Comparison of ENCODE assay signal across 8 mouse cellular contexts in the genomic region with DNA sequence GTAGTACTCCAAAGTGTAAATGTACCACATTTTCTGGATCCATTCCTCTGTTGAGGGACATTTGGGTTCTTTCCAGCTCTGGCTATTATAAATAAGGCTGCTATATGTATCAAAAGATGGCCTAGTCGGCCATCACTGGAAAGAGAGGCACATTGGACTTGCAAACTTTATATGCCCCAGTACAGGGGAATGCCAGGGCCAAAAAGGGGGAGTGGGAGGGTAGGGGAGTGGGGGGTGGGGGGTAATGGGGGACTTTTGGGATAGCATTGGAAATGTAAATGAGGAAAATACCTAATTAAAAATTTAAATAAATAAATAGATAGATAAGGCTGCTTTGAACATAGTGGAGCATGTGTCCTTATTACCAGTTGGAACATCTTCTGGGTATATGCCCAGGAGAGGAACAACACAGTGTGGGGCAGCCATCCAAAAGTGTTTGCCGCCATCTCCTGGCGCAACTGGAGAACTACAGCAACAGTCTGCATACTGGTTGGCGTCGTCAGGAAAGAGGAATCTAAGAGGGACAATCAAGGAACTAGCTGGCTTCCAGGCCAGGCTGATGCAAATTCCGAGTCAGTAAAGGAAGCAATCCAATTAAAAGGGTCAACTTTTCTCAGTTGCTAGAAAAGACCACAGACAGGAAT. TPM values are rescaled to one million over a fixed set of nuclear protein-coding genes. Genes with fewer than 3 reads are reported as not detected.
DNase-seq lines count a peak whose midpoint lies in the region; ATAC-seq lines count a peak whose summit lies in the region.
"Not testable (repeated sequence)": the region's sequence is repeated elsewhere in the genome, so short reads cannot be mapped to it uniquely, and the experiment has no call there.

No protein-coding gene starts in this region.

- peak; percentile 94 for ATAC-seq in hindbrain, embryonic 14.5 days (ENCODE audit: low FRiP score)

- not testable (repeated sequence) for H3K27me3 ChIP-seq in hindbrain, embryonic 14.5 days (ENCODE audit: control insufficient read depth, insufficient read depth, low read length)

- DNase-seq in NIH3T3 (ENCODE audit: low read depth), result peak; percentile 86
- peak; percentile 43 for DNase-seq in cerebellum, adult 9-11 months
- peak; percentile 28 to 78 for DNase-seq in frontal cortex, adult 2 months (ENCODE audit: extremely low spot score in 1 of 2, low spot score in 1 of 2)
- DNase-seq in hindbrain, embryonic 14.5 days (ENCODE audit: low spot score), result peak; percentile 88
- DNase-seq in layer of hippocampus, postnatal 25 days (ENCODE audit: extremely low spot score in 1 of 2, low spot score in 1 of 2), result peak; percentile 71 to 78
- peak; percentile 63 for DNase-seq in lung, postnatal 25 days (ENCODE audit: low spot score)
- peak; percentile 77 for DNase-seq in retina, postnatal 1 day
- DNase-seq in thymus, postnatal 4 days, result peak; percentile 75

- H3K4me3 ChIP-seq in hindbrain, embryonic 14.5 days (replicated peaks; ENCODE audit: low read length), result not testable (repeated sequence)

- not testable (repeated sequence) for H3K9me3 ChIP-seq in hindbrain, embryonic 14.5 days (ENCODE audit: control insufficient read depth, low read length)

- not testable (repeated sequence) for H3K27ac ChIP-seq in hindbrain, embryonic 14.5 days

- WGBS in hindbrain, embryonic 14.5 days, result 3% methylated on average over 6 of the region's 6 CpGs

- not testable (repeated sequence) for H3K36me3 ChIP-seq in hindbrain, embryonic 14.5 days (replicated peaks; ENCODE audit: control insufficient read depth, insufficient read depth)

- not testable (repeated sequence) for H3K4me1 ChIP-seq in hindbrain, embryonic 14.5 days (replicated peaks; ENCODE audit: control insufficient read depth, insufficient read depth, low read length)

- H3K9ac ChIP-seq in hindbrain, embryonic 14.5 days, result not testable (repeated sequence)

- not testable (repeated sequence) for H3K4me2 ChIP-seq in hindbrain, embryonic 14.5 days (replicated peaks)

RNA-seq across cellular contexts. Expression of a gene that starts 30.8 kb away (rescaled TPM):
- 20.9 and 22.7 TPM in 2 replicates for polyA plus RNA-seq in frontal cortex, adult 2 months (2012; rRNA removed)
- 22.4 and 24.1 TPM in 2 replicates for polyA plus RNA-seq in hindbrain, embryonic 14.5 days (2014; fragmentation: Nextera tagmentation; extraction: Ambion mirVana)
- total RNA-seq in layer of hippocampus, postnatal 25 days (2021), result 10 to 100 TPM; 12.8 to 15.6 TPM
